Mouse (Mus musculus) MEL (cell line): ENCODE measurements around the gene Gm10491.

Experiments
- ETS1 ChIP-seq: IDR thresholded peaks from 2 replicates; pipeline ENCODE4 v1.6.1; 2012; ENCODE audit warnings: low read depth, mild to moderate bottlenecking, inconsistent platforms, low read length, improper control_type of control experiment, moderate library complexity
- NELFE ChIP-seq: IDR thresholded peaks from 2 replicates; pipeline ENCODE4 v1.6.1; 2011; ENCODE audit warnings: low read depth, low read length, improper control_type of control experiment
- TCF12 ChIP-seq: IDR thresholded peaks from 2 replicates; pipeline ENCODE4 v1.6.1; 2014; ENCODE audit warnings: low read depth, mild to moderate bottlenecking, inconsistent platforms, low read length, improper control_type of control experiment, moderate library complexity
- ZMIZ1 ChIP-seq: IDR thresholded peaks from 2 replicates; pipeline ENCODE4 v1.6.1; 2012; ENCODE audit warnings: low read depth, mild to moderate bottlenecking, inconsistent platforms, low read length, improper control_type of control experiment, moderate library complexity

- TF ChIP-seq ZMIZ1 (no peak), TCF12 (no peak), ETS1 (no peak), NELFE (no peak)
Observed at GRCm38 (mm10) chrX:7878495-7878894, 29.1 kb downstream of the Gm10491 start.
